Mouse (Mus musculus) heart, embryonic 12.5 days (tissue): ENCODE measurements around the gene Fam160b1. TPM values are rescaled to one million over a fixed set of nuclear protein-coding genes. Genes with fewer than 3 reads are reported as not detected.

Experiments used
- ATAC-seq: fragments of 200-750 bp; cut with Nextera tagmentation; 2 replicates; pipeline ENCODE4 v1.8.0; 2017; ENCODE audit warnings: moderate TSS enrichment, moderate library complexity; ENCODE audit not compliant: insufficient number of reproducible peaks, low FRiP score
- H3K27ac ChIP-seq: fragments of 300-500 bp; sonication (generic); 2 replicates; pipeline ENCODE4 v1.5.1; 2016; ENCODE audit warnings: mild to moderate bottlenecking, moderate library complexity; ENCODE audit not compliant: poor library complexity, severe bottlenecking
- H3K27me3 ChIP-seq: fragments of 300-500 bp; sonication (generic); replicated peaks from 2 replicates; pipeline ENCODE4 v1.6.1; 2016; ENCODE audit warnings: mild to moderate bottlenecking, moderate library complexity
- H3K36me3 ChIP-seq: fragments of 300-500 bp; sonication (generic); 2 replicates; pipeline ENCODE4 v1.6.1; 2016; ENCODE audit warnings: mild to moderate bottlenecking, moderate library complexity
- H3K4me1 ChIP-seq: fragments of 300-500 bp; sonication (generic); replicated peaks from 2 replicates; pipeline ENCODE4 v1.6.1; 2016; ENCODE audit warnings: mild to moderate bottlenecking
- H3K4me2 ChIP-seq: fragments of 300-500 bp; sonication (generic); 2 replicates; pipeline ENCODE4 v1.6.1; 2016; ENCODE audit warnings: mild to moderate bottlenecking, moderate library complexity
- H3K4me3 ChIP-seq: fragments of 300-500 bp; sonication (generic); 2 replicates; pipeline ENCODE4 v1.5.1; 2016; ENCODE audit warnings: mild to moderate bottlenecking
- H3K9ac ChIP-seq: fragments of 300-500 bp; sonication (generic); 2 replicates; pipeline ENCODE4 v1.6.1; 2016; ENCODE audit warnings: mild to moderate bottlenecking, moderate library complexity
- H3K9me3 ChIP-seq: fragments of 300-500 bp; sonication (generic); replicated peaks from 2 replicates; pipeline ENCODE4 v1.6.1; 2016; ENCODE audit warnings: mild to moderate bottlenecking, moderate library complexity
- WGBS: fragments of 180-500 bp; shearing (Covaris S2); methylation state at CpG from one replicate; pipeline ENCODE4 v1.1.7; 2016; 5-methylcytosine and 5-hydroxymethylcytosine counted together
- polyA plus RNA-seq: library from polyadenylated mRNA; unstranded; fragments of >200 nt; fragmentation: Nextera tagmentation; extraction: Ambion mirVana; gene quantifications from 2 replicates; pipeline ENCODE4 v1.2.1, GENCODE M21; 2016

Fam160b1 gene
- 15.4 TPM in 2 replicates for polyA plus RNA-seq

GRCm38 (mm10) chr19:57360341-57361130, at the start of gene Fam160b1:
Gene Fam160b1, plus strand, starts transcription at chr19:57360680.
- Histone ChIP-seq H3K9ac (peak within 1 kb of the TSS; percentile 99), H3K9me3 (no peaks in the 10 kb centered on the region), H3K4me2 (peak within 1 kb of the TSS; percentile 65), H3K27ac (peak within 1 kb of the TSS; percentile 98), H3K4me3 (peak within 1 kb of the TSS; percentile 93), H3K27me3 (no peaks in the 10 kb centered on the region), H3K36me3 (no peaks in the 10 kb centered on the region), H3K4me1 (peaks cover 70% of the 10 kb centered on the region)
- WGBS, result under 1% methylated on average over 67 of the region's 70 CpGs
- ATAC-seq, result peak; percentile 93

- WGBS, result 74% methylated on average over 10 of the region's 10 CpGs
- no peak overlapping the region for H3K4me2 ChIP-seq
- peaks cover 12% of the 10 kb centered on the region for H3K4me1 ChIP-seq
- no peak overlapping the region for H3K4me3 ChIP-seq
- H3K9me3 ChIP-seq, result no peaks in the 10 kb centered on the region
- H3K27ac ChIP-seq, result no peak overlapping the region
- no peaks in the 10 kb centered on the region for H3K36me3 ChIP-seq
- H3K27me3 ChIP-seq, result peaks cover 25% of the 10 kb centered on the region
- H3K9ac ChIP-seq, result no peak overlapping the region
- ATAC-seq, result no peak
Observed at GRCm38 (mm10) chr19:57313226-57313625, 47.3 kb upstream of the Fam160b1 start.

GRCm38 (mm10) chr19:57313891-57314345, 46.6 kb upstream of the Fam160b1 start:
- no peak for ATAC-seq
- Histone ChIP-seq H3K4me3 (peak overlapping the region; percentile 64), H3K27ac (no peak overlapping the region), H3K4me1 (peaks cover 12% of the 10 kb centered on the region), H3K9ac (peak overlapping the region; percentile 79), H3K4me2 (peak overlapping the region; percentile 91), H3K9me3 (no peaks in the 10 kb centered on the region), H3K27me3 (peaks cover 25% of the 10 kb centered on the region), H3K36me3 (no peaks in the 10 kb centered on the region)
- 74% methylated on average over 3 of the region's 3 CpGs for WGBS

GRCm38 (mm10) chr19:57314346-57315012, 46.0 kb upstream of the Fam160b1 start, which contains the start of gene Ablim1:
Gene Ablim1, minus strand, starts transcription at chr19:57314919.
- H3K9me3 ChIP-seq, result no peaks in the 10 kb centered on the region
- H3K27me3 ChIP-seq, result peaks cover 25% of the 10 kb centered on the region
- H3K4me1 ChIP-seq, result peaks cover 12% of the 10 kb centered on the region
- H3K4me2 ChIP-seq, result peak within 1 kb of the TSS; percentile 91
- no peak within 1 kb of the TSS; the same call in 1 of the 2 replicates for H3K27ac ChIP-seq
- peak within 1 kb of the TSS; percentile 64 for H3K4me3 ChIP-seq
- peak; percentile 69; the same call in 1 of the 2 replicates for ATAC-seq
- no peaks in the 10 kb centered on the region for H3K36me3 ChIP-seq
- H3K9ac ChIP-seq, result peak within 1 kb of the TSS; percentile 79
- WGBS, result under 1% methylated on average over 52 of the region's 52 CpGs

- no peak for ATAC-seq
- peak overlapping the region; percentile 91 for H3K4me2 ChIP-seq
- 39% methylated on average over 11 of the region's 11 CpGs for WGBS
Observed at GRCm38 (mm10) chr19:57315013-57315565, 45.4 kb upstream of the Fam160b1 start.

GRCm38 (mm10) chr19:57316597-57316996, 43.9 kb upstream of the Fam160b1 start:
- Histone ChIP-seq H3K4me1 (peaks cover 12% of the 10 kb centered on the region), H3K4me2 (no peak overlapping the region), H3K9ac (no peak overlapping the region), H3K36me3 (no peaks in the 10 kb centered on the region), H3K9me3 (no peaks in the 10 kb centered on the region), H3K27ac (no peak overlapping the region), H3K27me3 (peaks cover 25% of the 10 kb centered on the region), H3K4me3 (no peak overlapping the region)
- 64% methylated on average over 3 of the region's 3 CpGs for WGBS
- ATAC-seq, result no peak

More at GRCm38 (mm10) chr19:57315013-57315565, 45.4 kb upstream of the Fam160b1 start:
- no peaks in the 10 kb centered on the region for H3K9me3 ChIP-seq
- H3K9ac ChIP-seq, result peak overlapping the region; percentile 79
- H3K4me1 ChIP-seq, result peaks cover 12% of the 10 kb centered on the region
- no peaks in the 10 kb centered on the region for H3K36me3 ChIP-seq
- H3K27me3 ChIP-seq, result peaks cover 25% of the 10 kb centered on the region
- no peak overlapping the region for H3K27ac ChIP-seq
- H3K4me3 ChIP-seq, result peak overlapping the region; percentile 64

GRCm38 (mm10) chr19:57320656-57321382, 39.7 kb upstream of the Fam160b1 start:
- no peak for ATAC-seq
- Histone ChIP-seq H3K9ac (no peak overlapping the region), H3K4me3 (no peak overlapping the region), H3K27ac (no peak overlapping the region), H3K9me3 (no peaks in the 10 kb centered on the region), H3K4me1 (no peaks in the 10 kb centered on the region), H3K27me3 (peaks cover 11% of the 10 kb centered on the region), H3K4me2 (no peak overlapping the region), H3K36me3 (no peaks in the 10 kb centered on the region)
- WGBS, result 75% methylated on average over 9 of the region's 9 CpGs

- Histone ChIP-seq H3K4me1 (no peaks in the 10 kb centered on the region), H3K27me3 (peaks cover 7% of the 10 kb centered on the region; the same call in 1 of the 2 replicates), H3K36me3 (no peaks in the 10 kb centered on the region), H3K4me2 (no peak overlapping the region), H3K9me3 (no peaks in the 10 kb centered on the region), H3K4me3 (no peak overlapping the region), H3K9ac (no peak overlapping the region), H3K27ac (no peak overlapping the region)
- ATAC-seq, result no peak
- WGBS, result 73% methylated on average over 3 of the region's 3 CpGs
Observed at GRCm38 (mm10) chr19:57321839-57322238, 38.6 kb upstream of the Fam160b1 start.

GRCm38 (mm10) chr19:57322491-57322890, 38.0 kb upstream of the Fam160b1 start:
- no peak overlapping the region for H3K9ac ChIP-seq
- H3K4me3 ChIP-seq, result no peak overlapping the region
- no peaks in the 10 kb centered on the region for H3K4me1 ChIP-seq
- no peak for ATAC-seq
- 69% methylated on average over 4 of the region's 4 CpGs for WGBS
- no peak overlapping the region for H3K4me2 ChIP-seq
- no peaks in the 10 kb centered on the region for H3K36me3 ChIP-seq
- H3K27me3 ChIP-seq, result peaks cover 7% of the 10 kb centered on the region; the same call in 1 of the 2 replicates
- no peak overlapping the region for H3K27ac ChIP-seq
- H3K9me3 ChIP-seq, result no peaks in the 10 kb centered on the region

- Histone ChIP-seq H3K9me3 (no peaks in the 10 kb centered on the region), H3K27me3 (peaks cover 7% of the 10 kb centered on the region; the same call in 1 of the 2 replicates), H3K4me1 (no peaks in the 10 kb centered on the region), H3K36me3 (no peaks in the 10 kb centered on the region), H3K4me2 (no peak overlapping the region), H3K27ac (no peak overlapping the region), H3K4me3 (no peak overlapping the region), H3K9ac (no peak overlapping the region)
- ATAC-seq, result no peak
- WGBS, result 83% methylated on average over 8 of the region's 8 CpGs
Observed at GRCm38 (mm10) chr19:57323087-57323486, 37.4 kb upstream of the Fam160b1 start.
